Mouse (Mus musculus): ENCODE data around the gene 2010109A12Rik. TPM values are rescaled to one million over a fixed set of nuclear protein-coding genes. Genes with fewer than 3 reads are reported as not detected.

The 2010109A12Rik gene
- polyA plus RNA-seq, 1 experiment, result not detected

GRCm38 (mm10) chr5:93239590-93240544, 33.5 kb downstream of the 2010109A12Rik start:
- TF ChIP-seq CTCF (IDR thresholded peaks at IDR 0.05; ENCODE audit: extremely low read depth, insufficient read depth, low read length) (no peak), POLR2A (IDR thresholded peaks at IDR 0.05; ENCODE audit: extremely low read depth, insufficient read depth, low read length) (no peak)
- H3K27ac ChIP-seq (ENCODE audit: insufficient read depth, low read length), result no peak overlapping the region
- H3K4me3 ChIP-seq (ENCODE audit: insufficient read depth, low read length), result no peak overlapping the region
- no peaks in the 10 kb centered on the region for H3K4me1 ChIP-seq (ENCODE audit: control insufficient read depth, insufficient read depth, low read length)

GRCm38 (mm10) chr5:93245280-93245679, 39.0 kb downstream of the 2010109A12Rik start:
- Histone ChIP-seq H3K27ac (ENCODE audit: insufficient read depth, low read length) (no peak overlapping the region), H3K4me1 (ENCODE audit: control insufficient read depth, insufficient read depth, low read length) (no peaks in the 10 kb centered on the region), H3K4me3 (ENCODE audit: insufficient read depth, low read length) (no peak overlapping the region)
- no peak for TF ChIP-seq POLR2A (IDR thresholded peaks at IDR 0.05; ENCODE audit: extremely low read depth, insufficient read depth, low read length)
- no peak for TF ChIP-seq CTCF (IDR thresholded peaks at IDR 0.05; ENCODE audit: extremely low read depth, insufficient read depth, low read length)

- Histone ChIP-seq H3K27ac (ENCODE audit: insufficient read depth, low read length) (no peak overlapping the region), H3K4me1 (ENCODE audit: control insufficient read depth, insufficient read depth, low read length) (no peaks in the 10 kb centered on the region), H3K4me3 (ENCODE audit: insufficient read depth, low read length) (no peak overlapping the region)
- TF ChIP-seq POLR2A (IDR thresholded peaks at IDR 0.05; ENCODE audit: extremely low read depth, insufficient read depth, low read length), result no peak
- TF ChIP-seq CTCF (IDR thresholded peaks at IDR 0.05; ENCODE audit: extremely low read depth, insufficient read depth, low read length), result no peak
These were observed 43.7 kb downstream of the 2010109A12Rik start for GRCm38 (mm10) chr5:93249940-93250578.

- Histone ChIP-seq H3K4me3 (ENCODE audit: insufficient read depth, low read length) (no peak overlapping the region), H3K4me1 (ENCODE audit: control insufficient read depth, insufficient read depth, low read length) (no peaks in the 10 kb centered on the region), H3K27ac (ENCODE audit: insufficient read depth, low read length) (no peak overlapping the region)
- TF ChIP-seq POLR2A (IDR thresholded peaks at IDR 0.05; ENCODE audit: extremely low read depth, insufficient read depth, low read length), result no peak
- TF ChIP-seq CTCF (IDR thresholded peaks at IDR 0.05; ENCODE audit: extremely low read depth, insufficient read depth, low read length), result no peak
These were observed 44.9 kb downstream of the 2010109A12Rik start for GRCm38 (mm10) chr5:93251001-93251760.

GRCm38 (mm10) chr5:93255759-93256265, 49.5 kb downstream of the 2010109A12Rik start:
- Histone ChIP-seq H3K4me3 (ENCODE audit: insufficient read depth, low read length) (no peak overlapping the region), H3K27ac (ENCODE audit: insufficient read depth, low read length) (no peak overlapping the region), H3K4me1 (ENCODE audit: control insufficient read depth, insufficient read depth, low read length) (no peaks in the 10 kb centered on the region)
- TF ChIP-seq CTCF (IDR thresholded peaks at IDR 0.05; ENCODE audit: extremely low read depth, insufficient read depth, low read length), result no peak
- TF ChIP-seq POLR2A (IDR thresholded peaks at IDR 0.05; ENCODE audit: extremely low read depth, insufficient read depth, low read length), result no peak

DNA sequence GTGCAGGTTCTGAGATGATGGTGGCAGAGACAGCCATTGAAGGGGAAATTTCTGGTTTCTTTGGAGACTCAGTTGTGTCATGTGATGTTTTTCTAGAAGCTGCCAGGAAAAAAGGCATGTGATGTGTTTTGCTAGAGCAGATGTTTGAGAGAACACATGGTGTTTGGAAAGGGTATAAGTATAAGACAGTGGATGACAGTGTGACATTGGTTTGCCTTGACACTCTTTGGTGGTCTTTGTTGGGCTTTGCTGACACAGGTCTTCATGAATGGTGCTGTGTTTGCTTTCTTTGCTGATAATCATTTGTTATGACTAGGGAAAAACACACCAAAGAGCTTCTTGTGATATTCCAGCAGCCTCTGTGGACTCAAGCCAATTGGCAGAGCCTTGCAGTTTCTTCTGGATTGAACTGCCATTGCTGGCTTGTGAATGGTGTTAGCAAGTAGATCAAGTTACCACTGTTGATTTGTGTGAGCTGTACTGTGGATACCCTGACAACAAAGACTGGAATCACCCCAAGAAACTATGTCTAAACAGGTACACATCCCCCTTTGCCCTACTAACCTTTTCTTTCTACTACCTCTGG, 50.6 kb downstream of the 2010109A12Rik start:
- no peak for TF ChIP-seq POLR2A (IDR thresholded peaks at IDR 0.05; ENCODE audit: extremely low read depth, insufficient read depth, low read length)
- no peak for TF ChIP-seq CTCF (IDR thresholded peaks at IDR 0.05; ENCODE audit: extremely low read depth, insufficient read depth, low read length)
- H3K4me1 ChIP-seq (ENCODE audit: control insufficient read depth, insufficient read depth, low read length), result no peaks in the 10 kb centered on the region
- H3K4me3 ChIP-seq (ENCODE audit: insufficient read depth, low read length), result no peak overlapping the region
- H3K27ac ChIP-seq (ENCODE audit: insufficient read depth, low read length), result no peak overlapping the region

GRCm38 (mm10) chr5:93259349-93259748, 53.0 kb downstream of the 2010109A12Rik start:
- TF ChIP-seq CTCF (IDR thresholded peaks at IDR 0.05; ENCODE audit: extremely low read depth, insufficient read depth, low read length) (no peak), POLR2A (IDR thresholded peaks at IDR 0.05; ENCODE audit: extremely low read depth, insufficient read depth, low read length) (no peak)
- H3K4me1 ChIP-seq (ENCODE audit: control insufficient read depth, insufficient read depth, low read length), result no peaks in the 10 kb centered on the region
- no peak overlapping the region for H3K27ac ChIP-seq (ENCODE audit: insufficient read depth, low read length)
- H3K4me3 ChIP-seq (ENCODE audit: insufficient read depth, low read length), result no peak overlapping the region

DNA sequence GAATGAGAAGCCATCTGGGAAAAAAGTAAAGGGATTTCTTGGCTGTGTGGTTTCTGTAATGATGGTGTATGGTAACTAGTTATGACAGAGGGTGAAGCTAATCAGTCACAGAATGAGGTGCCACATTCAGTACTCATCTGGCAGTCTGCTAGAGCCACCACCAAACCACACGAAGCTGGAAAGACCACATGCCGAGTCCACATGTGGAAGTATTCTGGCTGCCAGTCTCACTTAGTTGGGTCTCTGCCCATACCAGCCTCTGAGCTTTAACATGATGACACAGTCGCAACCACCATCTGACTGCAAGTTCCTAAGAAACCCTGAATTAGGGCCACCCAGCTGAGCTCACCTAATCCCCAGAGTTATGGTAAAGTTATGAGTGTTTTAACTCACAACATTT, 54.7 kb downstream of the 2010109A12Rik start:
- Histone ChIP-seq H3K4me1 (ENCODE audit: control insufficient read depth, insufficient read depth, low read length) (no peaks in the 10 kb centered on the region), H3K27ac (ENCODE audit: insufficient read depth, low read length) (no peak overlapping the region), H3K4me3 (ENCODE audit: insufficient read depth, low read length) (no peak overlapping the region)
- no peak for TF ChIP-seq CTCF (IDR thresholded peaks at IDR 0.05; ENCODE audit: extremely low read depth, insufficient read depth, low read length)
- no peak for TF ChIP-seq POLR2A (IDR thresholded peaks at IDR 0.05; ENCODE audit: extremely low read depth, insufficient read depth, low read length)

DNA sequence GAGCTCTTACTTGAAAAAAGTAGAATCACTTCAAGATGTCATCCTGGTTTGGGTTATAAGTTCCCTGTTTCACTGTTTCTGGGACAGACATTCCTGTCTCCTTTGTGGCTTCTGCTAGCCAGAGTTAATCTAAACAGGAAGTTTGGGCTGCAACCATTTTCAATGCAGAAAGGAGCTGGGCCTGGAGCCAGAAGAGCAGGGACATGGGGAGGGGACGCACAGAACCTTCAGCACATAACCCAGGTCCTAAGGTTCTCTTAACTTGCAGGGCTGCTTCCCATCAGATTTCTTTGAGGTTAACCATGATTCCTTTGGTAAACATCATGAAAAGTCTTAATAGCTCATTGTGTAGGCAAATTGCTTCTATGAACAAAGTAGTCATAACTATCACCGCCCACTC, 56.4 kb downstream of the 2010109A12Rik start:
- no peaks in the 10 kb centered on the region for H3K4me1 ChIP-seq (ENCODE audit: control insufficient read depth, insufficient read depth, low read length)
- H3K4me3 ChIP-seq (ENCODE audit: insufficient read depth, low read length), result no peak overlapping the region
- H3K27ac ChIP-seq (ENCODE audit: insufficient read depth, low read length), result no peak overlapping the region
- TF ChIP-seq POLR2A (IDR thresholded peaks at IDR 0.05; ENCODE audit: extremely low read depth, insufficient read depth, low read length), result no peak
- TF ChIP-seq CTCF (IDR thresholded peaks at IDR 0.05; ENCODE audit: extremely low read depth, insufficient read depth, low read length), result no peak

Other genes starting within 250 kb of the 2010109A12Rik start
- gene Sowahb, start 161.5 kb upstream of the 2010109A12Rik start, polyA plus RNA-seq (2012; rRNA removed), result 10.5 and 11.8 TPM in 2 replicates
- 137 and 146 TPM in 2 replicates for gene Sept11, start 113.1 kb upstream of the 2010109A12Rik start, polyA plus RNA-seq (2012; rRNA removed)
- 174 and 182 TPM in 2 replicates for gene Ccni, start within 50 bp of the 2010109A12Rik start, polyA plus RNA-seq (2012; rRNA removed)
- gene Ccng2, start 60.7 kb downstream of the 2010109A12Rik start, polyA plus RNA-seq (2012; rRNA removed), result 34.0 and 35.1 TPM in 2 replicates

Data from cortical plate, adult 2 months (tissue).